In the genomic region with DNA sequence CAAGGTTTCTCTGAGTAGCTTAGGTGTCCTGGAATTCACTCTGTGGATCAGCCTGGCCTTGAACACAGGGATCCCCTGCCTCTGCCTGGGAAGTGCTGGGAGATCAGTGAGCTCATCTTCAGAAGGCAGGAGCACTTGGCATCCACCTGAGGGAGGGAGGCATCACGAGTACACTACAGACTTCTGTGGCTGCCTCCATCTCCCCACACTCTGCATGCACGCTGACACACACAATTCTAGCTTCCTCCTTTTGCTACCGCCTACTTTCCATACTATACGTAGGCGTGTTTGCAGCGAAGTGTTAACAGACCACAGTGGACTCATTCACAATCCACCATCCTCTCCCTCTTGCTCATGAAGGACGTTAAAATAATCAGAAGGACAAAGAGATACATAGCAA, we compare ENCODE assay signal across 19 mouse cellular contexts. TPM values are rescaled to one million over a fixed set of nuclear protein-coding genes. Genes with fewer than 3 reads are reported as not detected.
DNase-seq lines count a peak whose midpoint lies in the region; TF ChIP-seq lines count a peak whose summit lies in the region.
"Had no signal": no experiment of that assay in that cellular context is flagged by ENCODE, and none has a peak within 500 bp of the region (broad histone marks: within the 10 kb centered on the region; RNA-seq: fewer than 3 reads in every experiment).

No protein-coding gene starts in this region.

- peaks cover 20% of the 10 kb centered on the region for H3K4me1 ChIP-seq in bone marrow macrophage, adult 2 months (ENCODE audit: control insufficient read depth, insufficient read depth, low read length)
- H3K4me1 ChIP-seq: forebrain, embryonic 13.5 days; limb, embryonic 12.5 days; neural tube, embryonic 15.5 days had no signal

- peak; percentile 57 for DNase-seq in layer of hippocampus, adult 9-11 months
- no peak for DNase-seq in layer of hippocampus, postnatal 36 days
- DNase-seq in left cerebral cortex, adult 9 months (ENCODE audit: low spot score in 2 of 2), result peak; percentile 67 to 70
- peak; percentile 72 to 83 for DNase-seq in right cerebral cortex, postnatal 36 days (ENCODE audit: low spot score in 2 of 2)
- DNase-seq in cerebellum, adult 11-12 months, result no peak
- DNase-seq in adrenal gland, adult (ENCODE audit: inconsistent age in 2 of 2, low spot score in 1 of 2), result no peak
- no peak for DNase-seq in yolk sac, embryonic 10.5 days (ENCODE audit: low spot score)
- DNase-seq: adrenal gland, postnatal 10 days; cerebellum, postnatal 14 days; gastrocnemius, postnatal 10 days; lung, postnatal 14 days; retina, postnatal 1 day; thymus, adult 2 months had no signal

- TF ChIP-seq POLR2A in bone marrow macrophage, adult 2 months (IDR thresholded peaks at IDR 0.05; ENCODE audit: borderline replicate concordance, low read depth, low read length), result no peak

- TF ChIP-seq CTCF in bone marrow macrophage, adult 2 months (IDR thresholded peaks at IDR 0.05; ENCODE audit: low read depth, low read length), result no peak

- peak overlapping the region; percentile 34 for H3K27ac ChIP-seq in bone marrow macrophage, adult 2 months (ENCODE audit: insufficient read depth, low read depth, low read length)
- H3K27ac ChIP-seq: forebrain, embryonic 13.5 days; heart, embryonic 13.5 days; layer of hippocampus, adult 2 months; limb, embryonic 12.5 days; neural tube, embryonic 15.5 days had no signal

- no peak overlapping the region for H3K4me3 ChIP-seq in bone marrow macrophage, adult 2 months (ENCODE audit: insufficient read depth, low read length)
- H3K4me3 ChIP-seq: forebrain, embryonic 13.5 days; heart, embryonic 13.5 days; layer of hippocampus, adult 2 months; limb, embryonic 12.5 days; neural tube, embryonic 15.5 days had no signal

RNA-seq across cellular contexts. Expression of gene Nit2, which starts 9.1 kb away (rescaled TPM):
- 10 to 100 TPM; 13.0 to 13.8 TPM for total RNA-seq in layer of hippocampus, postnatal 36 days (2021)
- 30.5 and 37.8 TPM in 2 replicates for polyA plus RNA-seq in bone marrow macrophage, adult 2 months (2012; ENCODE audit: insufficient read depth, insufficient read length, missing spikeins)

RNA-seq across cellular contexts. Expression of gene Tomm70a, which starts 54.8 kb away (rescaled TPM):
- 100 to 1,000 TPM in 1 of 2 experiments, 10 to 100 TPM in 1; 98.6 to 101 TPM for total RNA-seq in layer of hippocampus, postnatal 36 days (2021)
- 20.3 and 20.8 TPM in 2 replicates for polyA plus RNA-seq in bone marrow macrophage, adult 2 months (2012; ENCODE audit: insufficient read depth, insufficient read length, missing spikeins)

RNA-seq across cellular contexts. Expression of gene Tbc1d23, which starts 55.0 kb away (rescaled TPM):
- 10 to 100 TPM; 43.6 to 52.4 TPM for total RNA-seq in layer of hippocampus, postnatal 36 days (2021)
- polyA plus RNA-seq in bone marrow macrophage, adult 2 months (2012; ENCODE audit: insufficient read depth, insufficient read length, missing spikeins), result 83.3 and 91.7 TPM in 2 replicates

Comparison
In these comparisons a context has a peak if more than half of its experiments do, and no peak if none do; other contexts are left out.
1. DNase-seq: peak in layer of hippocampus, adult 9-11 months (single experiment), left cerebral cortex, adult 9 months (2 of 2) and right cerebral cortex, postnatal 36 days (2 of 2); none in layer of hippocampus, postnatal 36 days (0 of 2), cerebellum, adult 11-12 months (single experiment), adrenal gland, adult (0 of 2) and yolk sac, embryonic 10.5 days (single experiment).